Mouse (Mus musculus) heart, postnatal 0 days (tissue): ENCODE data around the gene Nrg3. TPM values are rescaled to one million over a fixed set of nuclear protein-coding genes. Genes with fewer than 3 reads are reported as not detected.

Source experiments
- ATAC-seq: fragments of 200-750 bp; cut with Nextera tagmentation; 2 replicates; pipeline ENCODE4 v1.8.0; 2017; ENCODE audit warnings: low read depth, moderate number of reproducible peaks, moderate library complexity; ENCODE audit not compliant: insufficient read depth
- DNase-seq: peaks from one replicate; pipeline ENCODE4 v3.0.0-alpha.2; 2016; ENCODE audit warnings: low spot score
- H3K27ac ChIP-seq: fragments of 300-500 bp; sonication (generic); 2 replicates; pipeline ENCODE4 v1.5.1; 2014; ENCODE audit warnings: low read depth, mild to moderate bottlenecking
- H3K27me3 ChIP-seq: fragments of 300-500 bp; sonication (generic); 2 replicates; pipeline ENCODE4 v1.6.1; 2014; ENCODE audit warnings: low read length, mixed read lengths; ENCODE audit not compliant: control insufficient read depth, insufficient read depth
- H3K36me3 ChIP-seq: fragments of 300-500 bp; sonication (generic); replicated peaks from 2 replicates; pipeline ENCODE4 v1.6.1; 2014; ENCODE audit warnings: low read length, mixed read lengths; ENCODE audit not compliant: control insufficient read depth, insufficient read depth
- H3K4me1 ChIP-seq: fragments of 300-500 bp; sonication (generic); 2 replicates; pipeline ENCODE4 v1.6.1; 2014; ENCODE audit warnings: antibody characterized with exemption; ENCODE audit not compliant: control insufficient read depth, insufficient read depth
- H3K4me2 ChIP-seq: fragments of 300-500 bp; sonication (generic); 2 replicates; pipeline ENCODE4 v1.6.1; 2014; ENCODE audit warnings: low read depth, mild to moderate bottlenecking, low read length, moderate library complexity
- H3K4me3 ChIP-seq: fragments of 300-500 bp; sonication (generic); 2 replicates; pipeline ENCODE4 v1.5.1; 2014; ENCODE audit warnings: low read depth, low read length
- H3K9ac ChIP-seq: fragments of 300-500 bp; sonication (generic); replicated peaks from 2 replicates; pipeline ENCODE4 v1.6.1; 2014; ENCODE audit warnings: low read depth, low read length, mixed read lengths
- H3K9me3 ChIP-seq: fragments of 300-500 bp; sonication (generic); replicated peaks from 2 replicates; pipeline ENCODE4 v1.6.1; 2016; ENCODE audit warnings: low read length; ENCODE audit not compliant: control insufficient read depth
- CTCF ChIP-seq: IDR thresholded peaks from 2 replicates; pipeline ENCODE4 v1.5.1; 2016; ENCODE audit warnings: antibody characterized with exemption, control low read depth, low read depth
- EP300 ChIP-seq: IDR thresholded peaks from 2 replicates; pipeline ENCODE4 v1.6.1; 2016; ENCODE audit warnings: antibody characterized with exemption, low read depth
- WGBS: fragments of 180-500 bp; shearing (Covaris S2); extraction: QIAGEN DNeasy Blood & Tissue Kit; methylation state at CpG from one replicate; pipeline ENCODE4 v1.1.7; 2014; 5-methylcytosine and 5-hydroxymethylcytosine counted together
- polyA plus RNA-seq: library from polyadenylated mRNA; unstranded; fragments of >200 nt; fragmentation: Nextera tagmentation; extraction: Ambion mirVana; gene quantifications from 2 replicates; pipeline ENCODE4 v1.2.1, GENCODE M21; 2015
- total RNA-seq: library from RNA; depleted of rRNA; stranded (reverse); fragments of >200 nt; gene quantifications from 2 replicates; pipeline ENCODE4 v1.2.3, GENCODE M21; 2014; ENCODE audit warnings: low replicate concordance; rRNA removed

The Nrg3 gene
- total RNA-seq = not detected in 2 replicates
- polyA plus RNA-seq = not detected in 2 replicates

DNA sequence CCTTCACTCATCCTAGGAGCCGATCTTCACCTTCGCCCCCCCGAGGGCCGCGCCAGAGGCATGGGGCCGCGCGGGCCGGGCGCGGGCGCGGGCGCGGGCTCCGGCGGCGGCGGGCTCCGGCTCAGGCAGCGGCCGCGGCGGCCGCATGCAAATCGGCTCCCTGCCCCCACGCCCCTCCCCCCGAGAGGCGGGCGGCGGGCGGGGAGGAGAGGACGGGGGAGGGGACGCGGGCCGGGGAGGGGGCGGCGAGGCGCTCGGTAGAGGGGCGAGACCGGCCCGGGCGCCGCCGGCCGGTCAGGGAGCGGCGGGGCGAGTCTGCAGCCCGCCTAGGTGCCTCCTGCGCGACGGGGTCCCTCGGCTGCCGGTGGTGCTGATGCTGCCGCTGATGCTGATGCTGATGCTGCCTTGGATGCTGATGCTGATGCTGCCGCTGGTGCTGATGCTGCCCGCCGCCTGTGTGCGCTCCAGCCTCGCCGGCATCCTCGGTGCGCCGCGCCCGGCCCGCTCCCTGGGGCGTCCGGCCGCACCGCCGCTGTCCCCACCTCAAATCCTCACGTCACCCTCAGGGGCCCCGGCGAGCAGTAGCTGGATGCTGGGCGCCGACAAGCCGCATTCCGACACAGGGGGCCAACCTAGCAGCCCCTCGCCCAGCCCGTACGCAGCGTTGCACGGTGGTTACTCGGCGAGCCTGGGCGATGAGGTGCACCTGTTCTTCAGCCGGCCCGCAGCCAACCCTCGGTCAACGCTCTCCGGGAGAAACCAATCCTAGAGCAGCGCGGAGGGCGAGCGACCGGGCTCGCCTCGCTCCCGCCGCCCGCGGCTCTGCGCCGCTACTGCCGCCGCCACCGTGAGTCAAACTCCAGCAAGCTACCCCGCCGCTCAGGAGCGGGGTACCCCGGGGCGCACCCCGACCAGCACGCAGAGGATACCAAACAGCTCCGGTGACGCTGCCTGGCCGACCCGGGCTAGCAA lies at the start of gene Nrg3:
Nrg3 (minus strand) TSS at position 299 of the 972 bp plus-strand sequence.
- TF ChIP-seq EP300 = no peak
- no peak for TF ChIP-seq CTCF
- peaks cover 68% of the 10 kb centered on the region for H3K27me3 ChIP-seq
- under 1% methylated on average over 80 of the region's 121 CpGs for WGBS
- H3K4me2 ChIP-seq = peak within 1 kb of the TSS; percentile 66
- no peaks in the 10 kb centered on the region for H3K9me3 ChIP-seq
- no peak within 1 kb of the TSS for H3K9ac ChIP-seq
- ATAC-seq = no peak
- peak within 1 kb of the TSS; percentile 42 for H3K4me3 ChIP-seq
- no peak for DNase-seq
- no peak within 1 kb of the TSS for H3K27ac ChIP-seq
- H3K36me3 ChIP-seq = no peaks in the 10 kb centered on the region
- no peaks in the 10 kb centered on the region for H3K4me1 ChIP-seq

DNA sequence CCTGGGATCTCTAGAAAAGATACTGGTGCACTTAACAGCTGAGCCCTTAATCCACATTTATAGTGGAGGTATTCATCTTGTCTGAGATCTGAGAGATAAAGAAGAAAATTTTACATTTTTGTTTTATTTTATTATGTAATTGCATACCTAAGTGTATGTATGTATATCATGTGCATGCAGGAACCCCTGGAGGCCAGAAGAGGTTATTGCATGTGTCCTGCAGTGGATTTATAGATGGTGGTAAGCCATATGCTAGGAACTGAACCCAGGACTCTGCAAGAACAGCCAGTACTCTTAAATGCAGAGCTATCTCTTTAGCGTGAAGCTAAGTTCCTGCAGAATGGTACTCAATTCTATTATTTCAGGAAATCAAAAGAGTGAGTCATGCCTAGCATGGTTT lies 36.1 kb upstream of the Nrg3 start:
- Histone ChIP-seq H3K9me3 (no peaks in the 10 kb centered on the region), H3K36me3 (no peaks in the 10 kb centered on the region), H3K27me3 (no peaks in the 10 kb centered on the region), H3K27ac (no peak overlapping the region), H3K4me3 (no peak overlapping the region), H3K4me2 (no peak overlapping the region), H3K4me1 (no peaks in the 10 kb centered on the region), H3K9ac (no peak overlapping the region)
- no peak for ATAC-seq
- no peak for DNase-seq
- no peak for TF ChIP-seq EP300
- no peak for TF ChIP-seq CTCF
- 83% methylated on average over 1 of the region's 1 CpGs for WGBS

DNA sequence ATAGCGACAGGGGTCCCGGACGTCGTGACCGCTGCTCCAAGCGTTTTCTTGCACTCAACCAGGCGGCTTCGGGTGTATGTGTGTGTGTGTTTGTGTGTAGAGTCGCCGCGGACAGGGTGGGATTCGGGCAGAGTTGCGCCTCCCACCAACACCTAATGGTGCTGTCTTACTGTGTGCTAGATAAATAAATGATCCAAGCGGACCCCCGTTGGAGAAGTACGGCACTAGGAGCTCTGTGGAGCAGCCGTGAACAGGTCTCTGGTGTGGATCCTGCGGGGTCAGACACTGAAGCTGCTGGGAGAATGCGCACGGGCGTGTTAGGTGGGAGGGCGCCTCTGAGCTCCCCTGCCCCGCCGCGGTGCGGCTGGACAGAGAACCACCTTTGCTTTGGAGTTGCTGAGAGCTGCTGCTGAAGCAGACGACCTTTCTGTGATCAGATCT lies 903 bp upstream of the Nrg3 start:
- Histone ChIP-seq H3K27ac (no peak overlapping the region), H3K4me1 (no peaks in the 10 kb centered on the region), H3K4me2 (peak overlapping the region; percentile 43), H3K9me3 (no peaks in the 10 kb centered on the region), H3K27me3 (peaks cover 68% of the 10 kb centered on the region), H3K9ac (no peak overlapping the region), H3K36me3 (no peaks in the 10 kb centered on the region), H3K4me3 (peak overlapping the region; percentile 42)
- no peak for TF ChIP-seq CTCF
- no peak for TF ChIP-seq EP300
- no peak for DNase-seq
- ATAC-seq = no peak
- WGBS = 5% methylated on average over 27 of the region's 27 CpGs

DNA sequence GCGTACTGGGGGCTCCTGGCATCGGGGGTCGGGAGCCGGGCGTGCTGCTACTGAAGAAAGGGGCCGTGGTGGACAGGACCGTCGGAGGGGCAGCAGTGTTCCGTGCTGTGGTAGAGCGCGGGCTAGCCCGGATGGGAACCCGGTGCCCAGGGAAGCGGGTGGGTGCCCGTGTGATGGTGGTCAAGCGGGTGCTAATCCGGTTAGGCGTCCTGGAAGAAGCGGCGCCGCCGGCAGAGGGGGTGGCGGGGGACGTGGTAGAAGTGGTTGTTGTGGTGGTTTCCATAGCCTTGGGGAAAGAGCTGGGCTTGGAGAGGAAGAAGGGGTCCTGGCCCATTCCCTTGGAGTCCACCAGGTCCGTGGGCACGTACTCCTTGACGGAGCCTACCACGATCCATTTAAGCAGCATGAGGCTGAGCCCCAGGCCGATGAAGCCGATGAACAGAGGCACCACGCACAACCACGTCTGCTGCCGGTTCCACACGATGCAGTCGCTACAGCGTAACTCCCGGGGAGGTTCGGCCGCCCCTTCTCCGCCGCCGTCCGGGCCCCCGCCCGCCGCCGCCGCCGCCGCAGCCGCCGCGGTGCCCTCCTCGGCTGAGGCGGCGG lies 639 bp downstream of the Nrg3 start:
- no peaks in the 10 kb centered on the region for H3K9me3 ChIP-seq
- H3K4me3 ChIP-seq = peak overlapping the region; percentile 42
- H3K36me3 ChIP-seq = no peaks in the 10 kb centered on the region
- DNase-seq = no peak
- H3K9ac ChIP-seq = no peak overlapping the region
- no peaks in the 10 kb centered on the region for H3K4me1 ChIP-seq
- ATAC-seq = no peak
- no peak for TF ChIP-seq CTCF
- TF ChIP-seq EP300 = no peak
- no peak overlapping the region for H3K27ac ChIP-seq
- 5% methylated on average over 38 of the region's 56 CpGs for WGBS
- H3K4me2 ChIP-seq = peak overlapping the region; percentile 66
- peaks cover 68% of the 10 kb centered on the region for H3K27me3 ChIP-seq

DNA sequence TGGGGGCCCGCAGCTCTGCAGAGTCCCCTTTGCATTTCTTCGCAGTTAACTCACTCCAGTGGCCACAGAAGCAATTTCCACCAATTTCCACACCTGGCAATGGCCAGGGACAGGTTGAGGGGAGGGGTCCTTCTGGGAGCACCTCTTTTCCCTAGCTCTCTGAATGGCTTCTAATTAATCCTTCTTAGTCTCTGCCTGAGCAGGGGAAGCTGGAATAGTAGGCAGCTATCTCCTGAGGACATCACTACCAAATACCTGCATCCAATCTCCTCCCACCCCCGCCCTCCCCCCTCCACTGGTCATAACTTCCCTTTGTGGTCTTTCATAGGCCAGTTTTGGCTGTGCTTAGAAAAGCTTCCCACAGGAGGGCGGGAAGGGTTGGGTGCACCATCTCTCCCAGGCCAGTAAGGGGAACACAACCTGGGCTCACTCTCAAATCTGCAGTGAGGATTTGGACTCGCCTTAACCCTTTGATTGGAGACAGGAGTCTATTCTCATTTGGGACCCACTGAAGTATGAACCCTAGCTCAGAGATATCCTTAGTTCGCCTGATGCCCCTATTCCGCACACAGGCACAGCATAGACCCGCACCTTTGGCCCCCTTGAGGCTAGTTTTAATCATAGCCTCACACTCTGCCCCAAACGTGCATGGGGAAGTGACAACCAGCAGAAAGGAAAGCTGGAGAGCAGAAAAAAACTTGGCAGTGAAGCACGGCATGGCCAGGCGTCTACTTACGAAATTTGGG lies 1.5 kb downstream of the Nrg3 start:
- H3K4me1 ChIP-seq = no peaks in the 10 kb centered on the region
- ATAC-seq = no peak
- H3K9me3 ChIP-seq = no peaks in the 10 kb centered on the region
- H3K27ac ChIP-seq = no peak overlapping the region
- H3K9ac ChIP-seq = no peak overlapping the region
- no peak overlapping the region for H3K4me2 ChIP-seq
- TF ChIP-seq EP300 = no peak
- no peak for TF ChIP-seq CTCF
- WGBS = 10% methylated on average over 12 of the region's 12 CpGs
- H3K36me3 ChIP-seq = no peaks in the 10 kb centered on the region
- H3K4me3 ChIP-seq = no peak overlapping the region
- H3K27me3 ChIP-seq = peaks cover 65% of the 10 kb centered on the region
- DNase-seq = no peak
